Mouse (Mus musculus) CD4-positive, CD25-positive, alpha-beta regulatory T cell, adult 2 months (primary cell): Measurements from ENCODE around the gene Efna3.
A peak's percentile ranks its signal among the peaks of the same experiment; 100 is the strongest.

Source experiments
- DNase-seq: peaks from one replicate; pipeline ENCODE4 v3.0.0-alpha.2; 2012; ENCODE audit warnings: low read depth, low spot score

Efna3 gene

GRCm38 (mm10) chr3:89284261-89284660 is 38.5 kb downstream of the Efna3 start:
- DNase-seq: no peak

GRCm38 (mm10) chr3:89282291-89282643 is 40.5 kb downstream of the Efna3 start:
- no peak for DNase-seq

GRCm38 (mm10) chr3:89281579-89282290 is 41.0 kb downstream of the Efna3 start:
- peak; percentile 92 for DNase-seq

- peak; percentile 46 for DNase-seq
Observed at GRCm38 (mm10) chr3:89280606-89281511, 41.9 kb downstream of the Efna3 start, which contains the start of gene Efna1. Efna1 (minus strand) TSS chr3:89281142.

- peak; percentile 19 for DNase-seq
Observed at GRCm38 (mm10) chr3:89280050-89280605, 42.6 kb downstream of the Efna3 start.

- DNase-seq: peak; percentile 68
Observed at GRCm38 (mm10) chr3:89279153-89279890, 43.4 kb downstream of the Efna3 start.

- no peak for DNase-seq
Observed at GRCm38 (mm10) chr3:89278643-89279042, 44.1 kb downstream of the Efna3 start.

- no peak for DNase-seq
Observed at GRCm38 (mm10) chr3:89278107-89278506, 44.7 kb downstream of the Efna3 start.

GRCm38 (mm10) chr3:89277281-89278021 is 45.3 kb downstream of the Efna3 start:
- no peak for DNase-seq

GRCm38 (mm10) chr3:89276061-89276460 is 46.7 kb downstream of the Efna3 start:
- DNase-seq: no peak

GRCm38 (mm10) chr3:89271760-89272159 is 51.0 kb downstream of the Efna3 start:
- DNase-seq: no peak

GRCm38 (mm10) chr3:89270891-89271290 is 51.9 kb downstream of the Efna3 start:
- DNase-seq: no peak

GRCm38 (mm10) chr3:89270051-89270755 is 52.6 kb downstream of the Efna3 start, which contains the start of gene Slc50a1:
Slc50a1 (minus strand) TSS chr3:89270570.
- DNase-seq: peak; percentile 85

- DNase-seq: no peak
Observed at GRCm38 (mm10) chr3:89268916-89269315, 53.8 kb downstream of the Efna3 start.

- peak; percentile 89 for DNase-seq
Observed at GRCm38 (mm10) chr3:89266439-89266893, 56.3 kb downstream of the Efna3 start.
